Mouse (Mus musculus) CH12.LX (cell line): ENCODE measurements around the gene Asic1. TPM values are rescaled to one million over a fixed set of nuclear protein-coding genes. Genes with fewer than 3 reads are reported as not detected.

ENCODE experiments used
- DNase-seq: peaks from one replicate; pipeline ENCODE4 v3.0.0-alpha.2; 2013; ENCODE audit errors: extremely low read depth
- H3K27ac ChIP-seq: 2 replicates; pipeline ENCODE4 v1.5.1; 2012; ENCODE audit warnings: low read depth, mild to moderate bottlenecking, control low read depth, moderate library complexity; ENCODE audit not compliant: insufficient read depth
- H3K27me3 ChIP-seq: replicated peaks from 2 replicates; pipeline ENCODE3; 2012; ENCODE audit warnings: inconsistent platforms
- H3K36me3 ChIP-seq, 2 experiments: replicated peaks in 1 of 2; 2 replicates each; pipeline versions ENCODE3 to v1.6.1; 2012; ENCODE audit warnings: inconsistent platforms in 1 of 2, low read length in 1 of 2, mild to moderate bottlenecking in 1 of 2, mixed read lengths in 1 of 2, moderate library complexity in 1 of 2; ENCODE audit not compliant: control insufficient read depth in 1 of 2, insufficient read depth in 1 of 2
- H3K4me1 ChIP-seq, 2 experiments: 2 replicates each; pipeline ENCODE4 v1.6.1; 2012; ENCODE audit warnings: inconsistent platforms in 1 of 2, moderate library complexity in 1 of 2; ENCODE audit not compliant: insufficient read depth in 2 of 2, control insufficient read depth in 1 of 2
- H3K4me2 ChIP-seq: 2 replicates; pipeline ENCODE4 v1.6.1; 2012; ENCODE audit warnings: low read depth, mild to moderate bottlenecking, control low read depth; ENCODE audit not compliant: poor library complexity, insufficient read depth, severe bottlenecking
- H3K4me3 ChIP-seq, 3 experiments: fragments of 150-350 bp in 1 of 3; sonication (generic) in 1 of 3; replicated peaks in 1 of 3; 2 replicates each; pipeline versions ENCODE3 to v1.5.1; 2011 to 2012; ENCODE audit warnings: low read depth in 2 of 3, low read length in 2 of 3, mild to moderate bottlenecking in 2 of 3, moderate library complexity in 2 of 3, control low read depth in 1 of 3, improper control_type of control experiment in 1 of 3, inconsistent platforms in 1 of 3, mixed read lengths in 1 of 3; ENCODE audit not compliant: poor library complexity in 1 of 3
- H3K79me2 ChIP-seq: replicated peaks from 2 replicates; pipeline ENCODE4 v1.6.1; 2012; ENCODE audit warnings: mild to moderate bottlenecking, moderate library complexity; ENCODE audit not compliant: control insufficient read depth, poor library complexity, insufficient read depth, severe bottlenecking; ENCODE audit errors: extremely low read depth
- H3K9ac ChIP-seq: 2 replicates; pipeline ENCODE4 v1.6.1; 2012; ENCODE audit warnings: low read depth, mild to moderate bottlenecking, control low read depth, moderate library complexity; ENCODE audit not compliant: insufficient read depth
- H3K9me3 ChIP-seq: replicated peaks from 2 replicates; pipeline ENCODE3; 2012; ENCODE audit warnings: low read length, inconsistent platforms, mixed read lengths
- BHLHE40 ChIP-seq: IDR thresholded peaks from 2 replicates; pipeline ENCODE4 v1.6.1; 2011; ENCODE audit warnings: mild to moderate bottlenecking, low read depth, low read length, improper control_type of control experiment
- CHD1 ChIP-seq: IDR thresholded peaks from 2 replicates; pipeline ENCODE4 v1.6.1; 2012; ENCODE audit warnings: low read depth, low read length, improper control_type of control experiment, inconsistent platforms
- CTCF ChIP-seq, 2 experiments: IDR thresholded peaks in 1 of 2; conservative IDR thresholded peaks in 1 of 2; 2 replicates each; pipeline ENCODE4 v1.5.1; 2011 to 2012; ENCODE audit warnings: low read depth in 2 of 2, low read length in 2 of 2, improper control_type of control experiment in 1 of 2, inconsistent platforms in 1 of 2, mild to moderate bottlenecking in 1 of 2, moderate library complexity in 1 of 2
- ELF1 ChIP-seq: IDR thresholded peaks from 2 replicates; pipeline ENCODE4 v1.6.1; 2014; ENCODE audit warnings: low read depth, mild to moderate bottlenecking, inconsistent platforms, low read length, improper control_type of control experiment
- EP300 ChIP-seq: IDR thresholded peaks from 2 replicates; pipeline ENCODE4 v1.6.1; 2011; ENCODE audit warnings: low read length, improper control_type of control experiment
- GABPA ChIP-seq: IDR thresholded peaks from 2 replicates; pipeline ENCODE4 v1.6.1; 2012; ENCODE audit warnings: low read depth, low read length, improper control_type of control experiment, inconsistent platforms; ENCODE audit not compliant: insufficient replicate concordance
- HCFC1 ChIP-seq: IDR thresholded peaks from 2 replicates; pipeline ENCODE4 v1.6.1; 2012; ENCODE audit warnings: low read depth, mild to moderate bottlenecking, inconsistent platforms, low read length, improper control_type of control experiment
- JUN ChIP-seq: IDR thresholded peaks from 2 replicates; pipeline ENCODE4 v1.6.1; 2011; ENCODE audit warnings: low read depth, mild to moderate bottlenecking, low read length, improper control_type of control experiment, moderate library complexity; ENCODE audit not compliant: insufficient read depth
- KAT2A ChIP-seq: IDR thresholded peaks from 2 replicates; pipeline ENCODE4 v1.6.1; 2012; ENCODE audit warnings: low read length, improper control_type of control experiment, inconsistent platforms; ENCODE audit not compliant: insufficient replicate concordance
- MAFK ChIP-seq: IDR thresholded peaks from 2 replicates; pipeline ENCODE4 v1.6.1; 2011; ENCODE audit warnings: low read length, improper control_type of control experiment; ENCODE audit not compliant: insufficient replicate concordance
- MAX ChIP-seq: IDR thresholded peaks from 2 replicates; pipeline ENCODE4 v1.6.1; 2011; ENCODE audit warnings: low read length, improper control_type of control experiment
- MAZ ChIP-seq: IDR thresholded peaks from 2 replicates; pipeline ENCODE4 v1.6.1; 2012; ENCODE audit warnings: low read depth, mild to moderate bottlenecking, inconsistent platforms, low read length, improper control_type of control experiment, moderate library complexity
- MEF2A ChIP-seq: IDR thresholded peaks from 2 replicates; pipeline ENCODE4 v1.6.1; 2014; ENCODE audit warnings: low read depth, mild to moderate bottlenecking, inconsistent platforms, low read length, improper control_type of control experiment, borderline replicate concordance
- MXI1 ChIP-seq: IDR thresholded peaks from 2 replicates; pipeline ENCODE4 v1.6.1; 2011; ENCODE audit warnings: mild to moderate bottlenecking, low read depth, low read length, improper control_type of control experiment
- MYC ChIP-seq: IDR thresholded peaks from 2 replicates; pipeline ENCODE4 v1.6.1; 2011; ENCODE audit warnings: low read depth, mild to moderate bottlenecking, improper control_type of control experiment, low read length
- NELFE ChIP-seq: IDR thresholded peaks from 2 replicates; pipeline ENCODE4 v1.6.1; 2011; ENCODE audit warnings: low read depth, low read length, improper control_type of control experiment
- NRF1 ChIP-seq: IDR thresholded peaks from 2 replicates; pipeline ENCODE4 v1.6.1; 2014; ENCODE audit warnings: low read depth, mild to moderate bottlenecking, inconsistent platforms, low read length, improper control_type of control experiment, moderate library complexity
- PAX5 ChIP-seq: IDR thresholded peaks from 2 replicates; pipeline ENCODE4 v1.6.1; 2012; ENCODE audit warnings: low read length, inconsistent platforms, mixed read lengths
- POLR2A ChIP-seq: IDR thresholded peaks from 2 replicates; pipeline ENCODE4 v1.6.1; 2011; ENCODE audit warnings: low read depth, mild to moderate bottlenecking, improper control_type of control experiment, low read length
- POLR2AphosphoS2 ChIP-seq: IDR thresholded peaks from 2 replicates; pipeline ENCODE4 v1.6.1; 2011; ENCODE audit warnings: low read depth, low read length, improper control_type of control experiment
- RAD21 ChIP-seq: IDR thresholded peaks from 2 replicates; pipeline ENCODE4 v1.6.1; 2011; ENCODE audit warnings: low read depth, mild to moderate bottlenecking, low read length, improper control_type of control experiment, moderate library complexity
- RCOR1 ChIP-seq: conservative IDR thresholded peaks from 2 replicates; pipeline ENCODE4 v1.6.1; 2012; ENCODE audit warnings: low read depth, mild to moderate bottlenecking, inconsistent platforms, low read length, improper control_type of control experiment
- TBP ChIP-seq: conservative IDR thresholded peaks from 2 replicates; pipeline ENCODE4 v1.6.1; 2011; ENCODE audit warnings: low read depth, low read length, improper control_type of control experiment
- TCF12 ChIP-seq: IDR thresholded peaks from 2 replicates; pipeline ENCODE4 v1.6.1; 2014; ENCODE audit warnings: low read depth, mild to moderate bottlenecking, inconsistent platforms, low read length, improper control_type of control experiment
- UBTF ChIP-seq: IDR thresholded peaks from 2 replicates; pipeline ENCODE4 v1.6.1; 2012; ENCODE audit warnings: low read depth, mild to moderate bottlenecking, inconsistent platforms, low read length, improper control_type of control experiment, moderate library complexity
- USF1 ChIP-seq: IDR thresholded peaks from 2 replicates; pipeline ENCODE4 v1.6.1; 2014; ENCODE audit warnings: low read depth, mild to moderate bottlenecking, inconsistent platforms, low read length, improper control_type of control experiment
- USF2 ChIP-seq: conservative IDR thresholded peaks from 2 replicates; pipeline ENCODE4 v1.6.1; 2011; ENCODE audit warnings: low read depth, low read length, improper control_type of control experiment
- ZC3H11A ChIP-seq: IDR thresholded peaks from 2 replicates; pipeline ENCODE4 v1.6.1; 2012; ENCODE audit warnings: low read depth, mild to moderate bottlenecking, inconsistent platforms, low read length, improper control_type of control experiment
- ZMIZ1 ChIP-seq: IDR thresholded peaks from 2 replicates; pipeline ENCODE4 v1.6.1; 2012; ENCODE audit warnings: low read depth, mild to moderate bottlenecking, inconsistent platforms, low read length, improper control_type of control experiment
- ZNF384 ChIP-seq: IDR thresholded peaks from 2 replicates; pipeline ENCODE4 v1.6.1; 2012; ENCODE audit warnings: low read depth, low read length, improper control_type of control experiment, inconsistent platforms
- dilution Hi-C: fragments of 300-500 bp; cut with MboI; formaldehyde crosslinking; loops from 2 replicates; pipeline ENCODE4 v1.14.3; 2020; ENCODE audit warnings: low sequenced_read_pairs; ENCODE audit not compliant: extremely low pct_unique_long_range_greater_than_20kb, extremely low pct_ligation_motif_present
- in situ Hi-C: fragments of 300-500 bp; cut with MboI; formaldehyde crosslinking; loops from 3 replicates; pipeline ENCODE4 v1.14.3; 2019; ENCODE audit warnings: low sequenced_read_pairs, low pct_ligation_motif_present, low pct_unique_long_range_greater_than_20kb, mixed read lengths
- polyA plus RNA-seq: library from polyadenylated mRNA; unstranded; fragments of >175 nt; gene quantifications from 2 replicates; pipeline ENCODE4 v1.2.1, GENCODE M21; 2012; ENCODE audit warnings: low read depth; ENCODE audit not compliant: insufficient read length
- total RNA-seq, 2 experiments: library from RNA; depleted of rRNA; stranded (reverse); fragments of 300-350 nt in 1 of 2; fragments of >200 nt in 1 of 2; gene quantifications; 2 replicates each; pipeline ENCODE4 v1.2.3; 2012 to 2014

Gene Asic1
- total and polyA plus RNA-seq, 3 experiments: 0.47 to 0.94 TPM; not detected in 1

DNA sequence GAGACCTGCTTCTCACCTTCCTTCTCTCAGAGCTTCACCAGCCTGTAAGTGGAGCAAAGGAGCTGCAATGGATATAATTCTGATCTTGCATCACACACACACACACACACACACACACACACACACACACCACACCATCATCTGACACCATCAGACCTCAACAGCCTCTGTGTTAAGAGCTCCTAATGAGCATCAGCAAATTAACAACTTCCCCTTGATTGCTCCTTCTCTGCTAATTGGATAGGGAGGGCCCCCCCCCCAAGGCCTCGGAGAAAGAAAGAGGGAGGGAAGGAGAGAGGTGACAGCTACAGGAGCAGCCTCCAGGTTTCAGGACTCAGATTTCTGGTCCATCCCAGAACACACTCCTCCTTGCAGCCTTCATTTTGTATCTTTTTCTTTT is 776 bp upstream of the Asic1 start:
- Histone ChIP-seq H3K27ac (no peak overlapping the region), H3K27me3 (peaks cover 70% of the 10 kb centered on the region), H3K4me3 (no peak overlapping the region), H3K36me3 (no peaks in the 10 kb centered on the region), H3K4me2 (no peak overlapping the region), H3K79me2 (no peaks in the 10 kb centered on the region), H3K9ac (no peak overlapping the region), H3K9me3 (peaks cover 4% of the 10 kb centered on the region), H3K4me1 (peaks cover 0 to 12% of the 10 kb centered on the region in 2 experiments; a peak in 2 of 4 replicates)
- in situ Hi-C loops: loop anchor here (5.0 kb wide), 1 partner anchor 72 kb away; no protein-coding TSS in a partner anchor
- dilution Hi-C loops: no loop called here
- DNase-seq: no peak
- TF ChIP-seq MYC (no peak), RAD21 (no peak), USF1 (no peak), ZC3H11A (no peak), ELF1 (no peak), KAT2A (no peak), NRF1 (no peak), EP300 (no peak), MAZ (no peak), CHD1 (no peak), ZMIZ1 (no peak), POLR2AphosphoS2 (no peak), HCFC1 (no peak), TBP (no peak), ZNF384 (no peak), MAX (no peak), MEF2A (no peak), MXI1 (no peak), MAFK (no peak), UBTF (no peak)

DNA sequence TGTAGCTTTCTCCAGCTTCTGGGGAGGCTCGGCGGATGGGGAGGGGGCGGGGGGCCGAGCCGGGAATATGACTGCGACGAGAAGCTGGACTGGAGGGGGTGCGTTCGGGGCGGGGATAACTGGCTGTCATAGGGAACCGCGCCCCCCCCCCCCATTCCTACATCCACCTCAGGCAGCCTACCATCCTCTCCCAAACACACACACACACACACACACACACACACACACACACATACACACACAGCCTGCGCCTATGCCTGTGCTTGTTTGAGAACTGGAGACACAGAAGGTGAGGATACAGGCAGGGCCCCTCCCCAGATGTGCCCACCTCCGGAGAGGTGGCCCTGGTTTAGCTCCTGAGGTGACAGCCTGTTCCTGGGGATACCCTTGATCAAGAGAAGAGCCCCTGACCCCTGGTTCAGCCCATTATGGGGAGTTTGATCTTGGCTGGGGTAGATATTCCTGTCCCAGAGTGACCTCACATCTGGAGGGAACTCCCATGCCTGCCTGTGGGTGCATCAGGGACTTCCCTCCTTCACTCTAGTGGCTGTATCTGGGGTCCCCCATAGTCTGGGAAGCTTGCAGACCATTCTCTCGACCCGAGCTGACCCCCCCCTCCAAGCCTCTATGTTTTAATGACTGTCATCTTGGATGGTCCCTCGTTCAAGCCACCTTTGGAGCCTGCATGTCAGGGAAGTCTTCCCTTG is 949 bp downstream of the Asic1 start:
- in situ Hi-C loops (loop anchor here (5.0 kb wide), 1 partner anchor 169 kb away; no protein-coding TSS in a partner anchor), dilution Hi-C loops (no loop called here)
- H3K27me3 ChIP-seq: peaks cover 71% of the 10 kb centered on the region
- H3K9ac ChIP-seq: no peak overlapping the region
- H3K4me2 ChIP-seq: peak overlapping the region; percentile 27
- DNase-seq: no peak
- no peaks in the 10 kb centered on the region for H3K79me2 ChIP-seq
- no peaks in the 10 kb centered on the region for H3K36me3 ChIP-seq
- peaks cover 4% of the 10 kb centered on the region for H3K9me3 ChIP-seq
- peaks cover 0 to 10% of the 10 kb centered on the region in 2 experiments; a peak in 1 of 4 replicates for H3K4me1 ChIP-seq
- TF ChIP-seq ZC3H11A: no peak
- TF ChIP-seq HCFC1: no peak
- no peak for TF ChIP-seq RCOR1
- TF ChIP-seq JUN: no peak
- no peak for TF ChIP-seq PAX5
- TF ChIP-seq CTCF (conservative IDR thresholded peaks at IDR 0.05 in 1 of 2, IDR thresholded peaks at IDR 0.05 in 1 of 2; ENCODE audit: low read depth in 2 of 2, low read length in 2 of 2): no peak
- no peak for TF ChIP-seq BHLHE40
- no peak for TF ChIP-seq EP300
- TF ChIP-seq GABPA: no peak
- TF ChIP-seq TCF12: no peak
- no peak for TF ChIP-seq MAZ
- no peak for TF ChIP-seq USF2
- no peak for TF ChIP-seq POLR2A
- TF ChIP-seq ELF1: no peak
- no peak for TF ChIP-seq NELFE
- no peak overlapping the region for H3K27ac ChIP-seq
- H3K4me3 ChIP-seq: peak overlapping the region in 1 of 3 experiments; percentile 9
